Mouse (Mus musculus) heart, adult 2 months (tissue): Measurements from ENCODE around the gene Mthfr.
A peak's percentile ranks its signal among the peaks of the same experiment; 100 is the strongest.

ENCODE experiments used
- CTCF ChIP-seq: fragments of 200-600 bp; IDR thresholded peaks from 2 replicates; pipeline ENCODE4 v1.8.1; 2022; ENCODE audit warnings: antibody characterized with exemption, mild to moderate bottlenecking, moderate library complexity
- EP300 ChIP-seq: fragments of 200-500 bp; IDR thresholded peaks from 2 replicates; pipeline ENCODE4 v1.6.1; 2011; ENCODE audit warnings: low read depth, low read length, control low read depth; ENCODE audit not compliant: insufficient read depth
- POLR2A ChIP-seq: fragments of 200-500 bp; IDR thresholded peaks from 2 replicates; pipeline ENCODE4 v1.6.1; 2011; ENCODE audit warnings: mild to moderate bottlenecking, low read depth, low read length, control low read depth; ENCODE audit not compliant: insufficient read depth

DNA sequence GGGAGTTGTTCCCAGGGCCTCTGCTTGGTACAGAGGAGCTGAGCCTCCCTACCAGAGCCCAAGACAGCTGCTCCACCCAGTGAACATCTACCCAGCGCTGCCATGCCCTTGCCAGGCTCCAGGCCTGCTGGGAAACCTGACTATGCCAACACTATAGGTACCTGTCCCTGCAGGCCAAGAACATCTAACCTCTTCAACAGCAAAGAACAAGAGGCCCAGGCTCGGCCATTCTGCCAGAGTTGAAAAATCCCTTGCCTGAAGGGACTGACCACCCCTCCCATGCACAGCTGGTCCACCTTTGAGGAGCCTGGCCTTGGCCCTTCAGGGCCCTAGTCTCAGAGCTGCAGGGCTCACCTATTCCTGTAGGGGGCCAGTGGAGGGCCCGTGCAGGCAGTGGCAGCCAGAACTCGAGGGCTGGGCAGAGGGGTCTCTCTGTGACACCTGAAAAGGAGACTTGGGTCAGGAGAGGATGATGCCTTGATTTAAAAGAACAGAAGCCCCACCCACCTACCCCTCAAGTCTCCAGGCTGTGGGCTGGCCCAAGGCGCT lies 18.9 kb downstream of the Mthfr start:
- TF ChIP-seq EP300, result no peak
- TF ChIP-seq CTCF, result peak; percentile 37
- no peak for TF ChIP-seq POLR2A
